Comparison of ENCODE assay signal across 8 mouse cellular contexts in genomic region chr9:42573180-42573579, GRCm38 (mm10).
A peak's percentile ranks its signal among the peaks of the same experiment; 100 is the strongest.
DNase-seq lines count a peak whose midpoint lies in the region; ATAC-seq lines count a peak whose summit lies in the region.

No protein-coding gene starts in this region.

- H3K4me3 ChIP-seq in hindbrain, embryonic 10.5 days = peak overlapping the region; percentile 20; the same call in 1 of the 2 replicates

- H3K27ac ChIP-seq in hindbrain, embryonic 10.5 days = 0 out of 2 replicates have a peak overlapping the region, but pooled peaks have one; percentile 1

- H3K27me3 ChIP-seq in hindbrain, embryonic 10.5 days (ENCODE audit: insufficient read depth, poor library complexity, severe bottlenecking) = 0 out of 2 replicates have a peak, but pooled peaks cover 4% of the 10 kb centered on the region

- no peak for ATAC-seq in inflammation-experienced regulatory T-cells, adult 6 months

- no peaks in the 10 kb centered on the region for H3K9me3 ChIP-seq in hindbrain, embryonic 10.5 days

- H3K4me1 ChIP-seq in hindbrain, embryonic 10.5 days (replicated peaks) = peaks cover 15% of the 10 kb centered on the region

- peak; percentile 64 for DNase-seq in NIH3T3 (ENCODE audit: low read depth)
- peak; percentile 17 for DNase-seq in c-Kit-positive CD71-negative TER-119-negative erythroid progenitor cells, embryonic 14.5 days (ENCODE audit: low read depth)
- DNase-seq in fibroblast of lung, adult 2 months (ENCODE audit: low read depth) = peak; percentile 14
- DNase-seq in hindbrain, embryonic 10.5 days (ENCODE audit: low spot score) = peak; percentile 76
- peak; percentile 75 to 84 for DNase-seq in layer of hippocampus, postnatal 10 days (ENCODE audit: low spot score in 2 of 2)
- DNase-seq in lung, postnatal 4 days = peak; percentile 39 to 61
- peak; percentile 68 to 72 for DNase-seq in right cerebral cortex, adult 2 months (ENCODE audit: low spot score in 2 of 2)

- no peaks in the 10 kb centered on the region for H3K36me3 ChIP-seq in hindbrain, embryonic 10.5 days

- 11% methylated on average over 6 of the region's 6 CpGs for WGBS in hindbrain, embryonic 10.5 days

Comparison
In these comparisons a context has a peak if more than half of its experiments do, and no peak if none do; other contexts are left out.
1. DNase-seq: peak in every context shown above with its lines; median percentile 80 in layer of hippocampus, postnatal 10 days; 76 in hindbrain, embryonic 10.5 days; 70 in right cerebral cortex, adult 2 months; 64 in NIH3T3; 50 in lung, postnatal 4 days; 17 in c-Kit-positive CD71-negative TER-119-negative erythroid progenitor cells, embryonic 14.5 days; 14 in fibroblast of lung, adult 2 months.